Mouse (Mus musculus) testis, adult 2 months (tissue): ENCODE measurements around the gene Brk1. TPM values are rescaled to one million over a fixed set of nuclear protein-coding genes. Genes with fewer than 3 reads are reported as not detected.

Source experiments
- H3K27ac ChIP-seq: fragments of 200-500 bp; 2 replicates; pipeline ENCODE4 v1.5.1; 2012; ENCODE audit warnings: low read depth, low read length; ENCODE audit not compliant: control insufficient read depth, insufficient read depth
- H3K27me3 ChIP-seq: fragments of 200-500 bp; 2 replicates; pipeline ENCODE4 v1.6.1; 2012; ENCODE audit warnings: mild to moderate bottlenecking, low read length, moderate library complexity; ENCODE audit not compliant: control insufficient read depth, insufficient read depth
- H3K36me3 ChIP-seq: fragments of 200-500 bp; 2 replicates; pipeline ENCODE4 v1.6.1; 2012; ENCODE audit warnings: mild to moderate bottlenecking, low read length; ENCODE audit not compliant: control insufficient read depth, insufficient read depth
- H3K4me1 ChIP-seq: fragments of 200-500 bp; 2 replicates; pipeline ENCODE4 v1.6.1; 2012; ENCODE audit warnings: low read length; ENCODE audit not compliant: control insufficient read depth, insufficient read depth
- H3K4me3 ChIP-seq: fragments of 200-500 bp; 2 replicates; pipeline ENCODE4 v1.5.1; 2012; ENCODE audit warnings: low read depth, mild to moderate bottlenecking, low read length, moderate library complexity, mixed read lengths; ENCODE audit not compliant: control insufficient read depth
- CTCF ChIP-seq: fragments of 200-500 bp; IDR thresholded peaks from 2 replicates; pipeline ENCODE4 v1.5.1; 2012; ENCODE audit warnings: low read depth, mild to moderate bottlenecking, inconsistent platforms, low read length, moderate library complexity; ENCODE audit not compliant: control insufficient read depth, insufficient read depth, insufficient replicate concordance
- POLR2A ChIP-seq: fragments of 200-500 bp; IDR thresholded peaks from 2 replicates; pipeline ENCODE4 v1.6.1; 2012; ENCODE audit warnings: low read depth, mild to moderate bottlenecking, inconsistent platforms, low read length, moderate library complexity; ENCODE audit not compliant: control insufficient read depth
- polyA plus RNA-seq: library from polyadenylated mRNA; depleted of rRNA; stranded (reverse); fragments of >200 nt; gene quantifications from 2 replicates; pipeline ENCODE4 v1.2.3, GENCODE M21; 2012

Brk1 gene
- polyA plus RNA-seq, 1 experiment, result 70.2 TPM

GRCm38 (mm10) chr6:113605224-113605545 lies 613 bp downstream of the Brk1 start:
- H3K36me3 ChIP-seq, result peaks cover 1% of the 10 kb centered on the region; the same call in 1 of the 2 replicates
- TF ChIP-seq CTCF (no peak), POLR2A (no peak)
- H3K27ac ChIP-seq, result peak overlapping the region; percentile 88

GRCm38 (mm10) chr6:113608871-113609270 lies 4.3 kb downstream of the Brk1 start:
- Histone ChIP-seq H3K4me3 (no peak overlapping the region), H3K4me1 (peaks cover 2% of the 10 kb centered on the region), H3K36me3 (peaks cover 1% of the 10 kb centered on the region; the same call in 1 of the 2 replicates), H3K27me3 (no peaks in the 10 kb centered on the region), H3K27ac (no peak overlapping the region)
- no peak for TF ChIP-seq CTCF
- no peak for TF ChIP-seq POLR2A

More at GRCm38 (mm10) chr6:113605224-113605545, 613 bp downstream of the Brk1 start:
- Histone ChIP-seq H3K27me3 (no peaks in the 10 kb centered on the region), H3K4me3 (peak overlapping the region; percentile 98), H3K4me1 (peaks cover 5% of the 10 kb centered on the region)

- peaks cover 1% of the 10 kb centered on the region; the same call in 1 of the 2 replicates for H3K36me3 ChIP-seq
- no peak overlapping the region for H3K4me3 ChIP-seq
- TF ChIP-seq CTCF, result no peak
- TF ChIP-seq POLR2A, result no peak
- H3K4me1 ChIP-seq, result peaks cover 2% of the 10 kb centered on the region
- H3K27me3 ChIP-seq, result no peaks in the 10 kb centered on the region
- no peak overlapping the region for H3K27ac ChIP-seq
Measured at GRCm38 (mm10) chr6:113609293-113609692, 4.7 kb downstream of the Brk1 start.

GRCm38 (mm10) chr6:113612258-113612969 lies 7.8 kb downstream of the Brk1 start:
- no peaks in the 10 kb centered on the region for H3K27me3 ChIP-seq
- H3K27ac ChIP-seq, result peak overlapping the region; percentile 71
- peaks cover 2% of the 10 kb centered on the region for H3K4me1 ChIP-seq
- no peak for TF ChIP-seq POLR2A
- no peak for TF ChIP-seq CTCF
- no peak overlapping the region for H3K4me3 ChIP-seq
- no peaks in the 10 kb centered on the region; the same call in 1 of the 2 replicates for H3K36me3 ChIP-seq

GRCm38 (mm10) chr6:113614152-113614551 lies 9.6 kb downstream of the Brk1 start:
- Histone ChIP-seq H3K27ac (no peak overlapping the region), H3K36me3 (no peaks in the 10 kb centered on the region; the same call in 1 of the 2 replicates), H3K4me1 (no peaks in the 10 kb centered on the region), H3K27me3 (no peaks in the 10 kb centered on the region), H3K4me3 (no peak overlapping the region)
- TF ChIP-seq POLR2A (no peak), CTCF (no peak)

- Histone ChIP-seq H3K36me3 (no peaks in the 10 kb centered on the region; the same call in 1 of the 2 replicates), H3K4me3 (no peak overlapping the region), H3K27ac (no peak overlapping the region), H3K4me1 (no peaks in the 10 kb centered on the region), H3K27me3 (no peaks in the 10 kb centered on the region)
- TF ChIP-seq CTCF, result no peak
- no peak for TF ChIP-seq POLR2A
Measured at GRCm38 (mm10) chr6:113614997-113615396, 10.4 kb downstream of the Brk1 start.

GRCm38 (mm10) chr6:113615489-113615888 lies 10.9 kb downstream of the Brk1 start:
- no peaks in the 10 kb centered on the region; the same call in 1 of the 2 replicates for H3K36me3 ChIP-seq
- no peak overlapping the region for H3K27ac ChIP-seq
- H3K4me1 ChIP-seq, result no peaks in the 10 kb centered on the region
- TF ChIP-seq POLR2A (no peak), CTCF (no peak)
- H3K27me3 ChIP-seq, result no peaks in the 10 kb centered on the region
- H3K4me3 ChIP-seq, result no peak overlapping the region
